Mouse (Mus musculus): Measurements from ENCODE around the gene Gsdma3.
"Not testable (repeated sequence)": the region's sequence is repeated elsewhere in the genome, so short reads cannot be mapped to it uniquely, and the experiment has no call there.

Gsdma3 gene

DNA sequence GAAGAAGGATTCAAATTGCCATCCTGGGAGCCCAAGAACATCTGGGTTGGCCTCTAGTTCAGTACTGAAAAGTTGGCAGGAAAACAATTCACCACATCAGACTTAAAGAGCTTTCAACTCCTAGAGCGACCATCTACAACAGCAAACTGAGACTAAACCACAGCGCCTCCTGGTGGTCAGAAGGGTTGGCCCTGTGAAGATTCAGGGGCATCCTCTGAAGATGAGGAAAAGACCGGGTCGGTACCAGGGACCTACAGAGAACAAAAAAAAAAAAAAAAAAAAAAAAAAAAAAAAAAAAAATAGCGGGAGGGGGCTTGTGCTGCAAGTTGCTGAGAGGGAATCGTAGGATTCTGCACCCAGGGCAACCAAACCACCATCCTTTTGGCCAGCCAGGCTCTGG lies 28.8 kb upstream of the Gsdma3 start:
- DNase-seq: no peak

DNA sequence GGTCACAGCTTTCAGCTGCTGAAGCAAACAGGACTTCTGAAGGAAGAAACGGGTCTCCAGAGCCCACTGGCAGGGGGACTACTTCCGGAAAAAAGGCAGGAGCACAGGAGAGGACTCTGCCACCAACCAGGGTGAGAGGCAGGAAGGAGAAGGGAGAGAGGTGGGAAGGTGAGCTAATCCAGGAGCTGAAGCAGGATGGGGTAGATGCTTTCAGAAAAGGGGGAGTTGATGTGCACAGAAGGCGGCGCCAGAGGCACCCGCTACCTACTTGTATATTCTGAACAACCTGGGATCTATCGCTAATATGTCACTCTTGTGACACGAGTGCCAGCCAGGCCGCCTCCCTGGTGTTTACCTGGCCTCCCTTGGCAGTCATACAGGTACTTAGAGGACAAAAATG lies 28.2 kb upstream of the Gsdma3 start, which contains the start of gene Lrrc3c:
TSS of gene Lrrc3c (plus strand) at position 301 of the 400 bp plus-strand sequence.
- DNase-seq: no peak

GRCm38 (mm10) chr11:98598851-98599290 lies 27.3 kb upstream of the Gsdma3 start:
- DNase-seq: peak; percentile 59

GRCm38 (mm10) chr11:98599291-98599690 lies 26.9 kb upstream of the Gsdma3 start:
- peak; percentile 38 for DNase-seq

GRCm38 (mm10) chr11:98602090-98602690 lies 24.0 kb upstream of the Gsdma3 start:
- no peak for DNase-seq

DNA sequence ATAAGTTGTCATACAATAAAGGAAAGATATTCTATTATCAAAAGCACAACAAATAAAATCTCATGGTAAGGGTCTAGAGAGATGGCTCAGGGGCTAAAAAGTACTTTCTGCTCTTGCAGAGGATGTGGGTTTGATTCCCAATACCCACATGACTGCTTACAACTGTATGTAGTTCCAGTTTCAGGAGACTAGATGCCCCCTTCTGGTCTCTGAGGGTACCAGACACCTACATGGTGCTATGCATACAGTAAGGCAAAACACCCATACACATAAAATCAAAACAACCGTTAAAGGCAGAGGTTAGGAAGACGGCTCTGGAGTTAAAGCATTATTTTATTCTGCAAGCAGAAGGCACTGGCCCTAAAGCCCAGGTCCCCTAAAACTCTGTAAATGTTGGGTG lies 22.2 kb upstream of the Gsdma3 start:
- no peak for DNase-seq

DNA sequence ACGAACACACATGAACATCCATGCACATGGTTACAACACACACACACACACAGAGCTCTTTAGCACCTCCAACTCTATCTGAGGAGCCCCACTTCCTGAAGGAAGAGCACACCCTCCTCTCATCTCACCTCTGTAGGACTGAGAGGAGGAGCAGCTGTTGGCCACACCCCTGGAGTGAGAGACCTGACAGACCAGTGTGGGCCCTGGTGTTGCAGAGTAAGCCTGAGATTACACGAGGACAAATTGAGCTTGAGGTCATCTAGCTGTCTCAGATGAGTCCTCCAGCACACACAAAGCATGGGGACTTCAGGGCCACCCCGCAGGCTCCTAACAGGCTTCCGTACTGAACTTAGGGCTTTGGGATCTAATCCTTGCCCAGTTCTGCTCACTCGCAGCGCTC lies 21.2 kb upstream of the Gsdma3 start:
- DNase-seq: not testable (repeated sequence)

DNA sequence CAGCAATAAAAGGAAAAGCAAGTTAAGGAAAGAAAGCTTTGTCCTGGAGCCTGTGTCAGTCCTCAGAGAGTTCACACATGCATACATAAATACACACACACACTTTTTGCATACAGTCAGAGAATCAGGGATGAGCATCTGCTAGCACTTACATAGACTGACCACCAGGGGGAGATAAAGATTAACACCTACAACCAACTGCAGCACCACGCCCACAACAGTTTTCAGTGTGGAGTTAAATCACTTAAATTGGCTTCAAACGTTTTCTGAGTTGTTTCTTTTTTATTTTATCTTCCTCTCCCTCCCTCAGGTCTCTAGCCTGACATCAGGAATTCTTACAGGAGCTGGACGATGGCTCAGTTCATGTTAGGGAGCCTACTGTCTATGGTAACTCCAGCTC lies 19.4 kb upstream of the Gsdma3 start:
- no peak for DNase-seq

DNA sequence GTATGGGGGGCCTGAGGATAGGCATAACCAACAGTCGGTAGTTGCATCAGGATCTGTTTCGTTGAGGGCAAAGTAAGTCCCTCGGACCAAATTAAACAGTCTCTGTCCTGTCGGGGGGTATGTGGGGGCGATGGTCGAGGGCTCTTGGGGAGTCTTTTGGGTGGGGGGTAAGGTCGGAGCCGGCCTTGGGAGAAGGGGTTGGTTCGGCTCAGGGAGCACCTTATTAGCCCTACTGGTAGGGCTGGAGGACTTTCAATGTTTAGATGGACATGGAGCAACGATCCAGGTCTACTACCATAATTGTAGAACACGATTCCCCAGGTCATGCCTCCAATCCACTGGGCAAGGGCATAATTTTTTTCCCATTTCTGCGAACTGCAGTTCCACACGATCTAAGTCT lies 5.4 kb upstream of the Gsdma3 start:
- no peak for DNase-seq

DNA sequence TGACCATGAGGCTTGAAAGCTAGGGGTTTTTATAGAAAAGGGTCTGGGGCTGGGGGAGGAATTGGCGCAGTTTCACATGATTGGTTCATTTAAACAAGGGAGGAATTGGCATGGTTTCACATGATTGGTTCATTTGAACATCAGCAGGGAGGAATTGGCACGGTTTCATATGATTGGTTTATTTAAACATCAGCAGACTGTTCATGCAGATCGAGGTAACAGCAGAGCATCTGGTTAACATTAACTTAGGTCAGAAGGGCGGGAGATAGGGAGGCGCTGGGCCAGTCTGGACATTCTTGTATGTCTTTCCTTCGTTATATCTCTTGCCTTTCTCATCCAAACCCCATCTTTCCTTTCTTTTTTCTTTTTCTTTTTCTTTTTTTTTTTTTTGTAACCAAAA lies 2.2 kb upstream of the Gsdma3 start:
- DNase-seq: not testable (repeated sequence)

GRCm38 (mm10) chr11:98624381-98624780 lies 1.8 kb upstream of the Gsdma3 start:
- DNase-seq: not testable (repeated sequence)

- no peak for DNase-seq
Observed at GRCm38 (mm10) chr11:98628706-98629105, 2.5 kb downstream of the Gsdma3 start.

DNA sequence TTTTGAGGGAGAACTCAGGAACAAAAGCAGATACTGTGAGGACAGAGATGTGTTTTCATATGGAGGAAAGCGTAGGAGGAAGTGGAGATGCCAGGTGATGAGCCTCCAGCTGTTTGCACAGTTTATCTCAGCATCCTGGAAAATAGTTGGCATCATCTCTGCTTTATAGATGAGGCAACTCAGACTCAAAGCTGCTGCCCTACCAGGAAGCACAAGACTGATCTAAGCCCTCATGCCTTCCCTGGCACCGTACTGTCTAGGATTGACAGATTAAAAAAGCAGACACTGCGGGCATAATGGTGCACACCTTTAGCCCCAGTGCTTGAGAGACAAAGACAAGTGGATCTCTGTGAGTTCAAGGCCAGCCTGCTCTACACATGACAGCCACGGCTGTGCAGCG lies 4.5 kb downstream of the Gsdma3 start:
- no peak for DNase-seq

- not testable (repeated sequence) for DNase-seq
Observed at GRCm38 (mm10) chr11:98635312-98635970, 9.3 kb downstream of the Gsdma3 start.

- no peak for DNase-seq
Observed at GRCm38 (mm10) chr11:98637501-98637900, 11.3 kb downstream of the Gsdma3 start.

- no peak for DNase-seq
Observed at GRCm38 (mm10) chr11:98640091-98640490, 13.9 kb downstream of the Gsdma3 start.

DNA sequence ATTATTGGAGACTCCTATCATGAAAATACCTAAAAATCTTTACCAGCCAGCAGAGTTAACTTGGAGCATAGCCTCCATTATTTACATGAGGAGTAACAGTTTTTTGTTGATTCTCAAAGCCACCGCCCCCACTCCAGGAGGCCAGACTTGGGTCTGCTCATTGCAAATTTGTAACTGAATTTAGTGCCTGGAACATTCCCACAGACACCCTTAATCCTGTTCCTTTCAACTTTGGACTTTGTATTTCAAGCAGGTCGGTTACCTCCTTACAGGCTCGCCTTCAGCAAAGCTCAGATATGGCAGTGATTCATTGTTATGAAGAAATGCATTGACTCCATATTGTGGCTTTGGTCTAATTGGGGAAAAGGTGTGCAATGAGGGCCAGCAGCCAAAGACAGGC lies 18.6 kb downstream of the Gsdma3 start:
- DNase-seq: no peak

DNA sequence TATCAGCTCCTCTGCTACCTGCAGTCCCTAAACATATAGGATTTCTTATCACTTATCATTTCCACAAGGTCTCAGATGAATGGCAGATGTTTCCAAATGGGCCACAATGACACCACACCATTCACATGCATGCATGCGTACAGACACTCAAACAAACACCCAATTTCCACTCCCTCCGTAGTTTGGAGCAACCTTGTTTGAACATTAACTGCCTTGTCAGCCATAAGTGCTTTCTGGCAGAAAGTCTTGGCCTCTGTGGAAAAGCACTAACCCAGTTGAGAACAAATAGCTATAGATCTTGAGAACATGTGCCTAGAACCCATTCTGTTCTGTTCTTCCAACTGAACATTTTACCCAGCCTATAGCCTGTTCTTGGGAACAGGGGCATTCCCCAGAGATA lies 19.8 kb downstream of the Gsdma3 start:
- no peak for DNase-seq

DNA sequence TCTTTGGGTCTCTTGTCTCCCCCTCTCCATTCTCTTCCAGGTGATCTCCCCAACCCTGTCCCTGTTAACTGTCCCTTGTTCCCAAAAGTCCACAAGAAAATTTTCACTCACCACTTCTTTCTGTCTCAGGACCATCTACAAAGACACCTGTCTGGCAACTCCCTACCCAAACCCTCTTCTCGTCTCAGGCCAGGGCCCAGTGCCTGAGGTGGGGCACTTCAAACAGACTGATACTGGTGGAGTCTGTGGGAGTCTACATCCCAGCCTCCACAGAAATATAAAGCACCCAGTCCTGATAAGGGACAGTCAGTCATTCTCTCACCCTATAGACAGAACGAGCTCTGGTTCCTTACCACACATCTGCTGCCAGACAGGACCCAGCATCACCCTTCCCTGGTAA lies 20.3 kb downstream of the Gsdma3 start, which contains the start of gene Gsdma2:
TSS of gene Gsdma2 (plus strand) at position 301 of the 400 bp plus-strand sequence.
- no peak for DNase-seq

- DNase-seq: not testable (repeated sequence)
Observed at GRCm38 (mm10) chr11:98655076-98655475, 28.9 kb downstream of the Gsdma3 start.

DNA sequence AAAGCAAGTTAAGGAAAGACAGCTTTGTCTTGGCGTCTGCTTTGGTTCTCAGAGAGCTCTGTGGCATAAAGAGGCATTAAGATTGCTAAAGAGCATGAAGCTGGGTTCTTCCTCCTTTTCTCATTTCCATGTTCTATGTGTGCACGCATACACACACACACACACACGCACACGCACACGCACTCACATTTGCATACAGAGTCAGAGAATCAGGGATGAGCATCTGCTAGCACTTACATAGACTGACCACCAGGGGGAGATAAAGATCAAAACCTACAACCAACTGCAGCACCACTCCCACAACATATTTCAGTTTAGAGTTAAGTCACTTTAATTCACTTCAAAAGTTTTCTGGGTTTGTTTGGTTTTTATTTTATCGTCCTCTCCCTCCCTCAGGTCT lies 34.4 kb downstream of the Gsdma3 start:
- DNase-seq: peak; percentile 40

DNA sequence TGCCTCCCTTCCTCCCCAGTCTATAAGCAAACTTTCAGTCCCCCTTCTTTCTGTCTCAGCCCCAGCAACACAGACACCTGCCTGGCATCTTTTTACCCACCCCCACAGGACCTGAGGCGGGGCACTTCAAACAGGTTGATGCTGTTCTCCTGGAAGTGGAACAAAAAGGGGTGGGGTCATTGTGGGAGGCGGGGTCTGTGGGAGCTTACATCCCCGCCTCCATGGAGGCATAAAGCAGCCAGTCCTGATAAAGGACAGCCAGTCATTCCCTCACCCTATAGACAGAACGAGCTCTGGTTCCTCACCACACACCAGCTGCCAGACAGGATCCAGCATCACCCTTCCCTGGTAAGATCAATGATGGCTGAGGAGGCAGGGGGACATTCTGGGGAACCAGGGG lies 37.9 kb downstream of the Gsdma3 start, which contains the start of gene Gsdma:
TSS of gene Gsdma (plus strand) at position 261 of the 400 bp plus-strand sequence.
- DNase-seq: no peak

- DNase-seq: no peak
Observed at GRCm38 (mm10) chr11:98668984-98669383, 42.8 kb downstream of the Gsdma3 start.

DNA sequence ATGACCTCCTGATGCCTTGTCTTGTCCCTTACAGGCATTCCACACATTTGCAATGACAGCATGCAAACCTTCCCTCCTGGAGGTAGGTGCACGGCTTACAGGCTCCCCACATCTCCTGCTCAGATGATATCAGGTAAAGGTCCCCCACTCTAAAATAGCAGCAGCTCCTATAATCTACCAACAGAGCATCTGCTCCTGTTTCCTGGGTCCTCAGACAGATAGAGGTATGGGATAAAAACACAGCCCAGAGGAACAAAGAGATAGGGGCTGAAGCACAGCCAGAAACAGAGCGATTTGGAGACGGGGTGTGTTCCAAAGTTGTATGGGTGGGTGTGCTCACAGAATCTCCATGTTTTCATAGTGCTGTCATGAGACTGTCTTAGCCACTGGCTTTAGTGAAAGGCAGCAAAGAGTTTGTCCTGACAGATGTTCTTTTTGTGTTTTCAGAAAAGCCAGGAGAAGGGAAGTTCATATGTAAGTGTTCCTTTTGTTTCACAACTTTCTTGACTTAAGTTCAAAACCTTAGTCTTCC lies 45.2 kb downstream of the Gsdma3 start:
- no peak for DNase-seq

Data from cerebellum, adult 8-10 months (tissue).